Mouse (Mus musculus): ENCODE data around the gene Fdxacb1.

The Fdxacb1 gene

DNA sequence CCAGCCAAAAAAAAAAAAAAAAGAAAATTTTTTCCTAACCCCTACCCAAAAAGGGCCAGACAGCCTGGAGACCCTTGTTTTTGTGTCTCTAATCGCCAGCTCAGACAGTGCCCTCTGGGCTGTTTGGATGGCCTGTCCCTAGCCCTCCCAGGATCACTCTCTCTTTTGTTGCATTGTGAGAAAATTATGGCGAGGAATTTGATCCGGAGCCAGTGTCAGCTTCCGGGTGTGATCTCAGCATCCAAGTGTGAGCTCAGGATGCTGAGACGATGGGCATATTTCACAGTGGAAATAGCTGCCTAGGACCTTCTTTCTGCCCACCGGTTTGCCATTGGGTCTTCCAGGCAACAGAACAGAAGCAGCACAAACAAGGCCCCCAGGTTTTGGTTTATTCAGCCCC lies 17.3 kb upstream of the Fdxacb1 start:
- DNase-seq (ENCODE audit: low spot score), result no peak

DNA sequence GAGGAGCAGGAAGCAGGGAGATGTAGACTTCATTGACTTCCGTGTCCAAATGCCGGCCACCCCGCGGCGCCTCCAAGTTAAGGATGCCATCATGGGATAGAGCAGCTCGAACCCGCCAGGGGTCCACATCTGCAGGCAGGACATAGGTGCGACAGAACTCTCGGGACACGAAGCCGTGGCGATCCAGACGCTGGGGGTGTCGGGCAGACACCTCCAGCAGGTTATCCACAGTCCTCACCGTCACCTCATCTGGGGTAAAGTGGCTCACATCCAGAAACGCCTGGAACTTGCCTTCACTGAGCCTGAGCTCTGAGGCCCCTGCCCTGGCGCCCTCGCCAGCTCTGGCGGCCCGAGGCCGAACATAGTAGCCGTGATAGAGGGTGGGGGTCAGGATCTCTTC lies 16.7 kb upstream of the Fdxacb1 start, which contains the start of gene Cryab:
TSS of gene Cryab (plus strand) at position 3 of the 400 bp plus-strand sequence.
- no peak for DNase-seq (ENCODE audit: low spot score)

- no peak for DNase-seq (ENCODE audit: low spot score)
Measured at GRCm38 (mm10) chr9:50752054-50752602, 15.9 kb upstream of the Fdxacb1 start, which contains the start of gene Hspb2. Gene Hspb2 (minus strand): TSS chr9:50752354.

DNA sequence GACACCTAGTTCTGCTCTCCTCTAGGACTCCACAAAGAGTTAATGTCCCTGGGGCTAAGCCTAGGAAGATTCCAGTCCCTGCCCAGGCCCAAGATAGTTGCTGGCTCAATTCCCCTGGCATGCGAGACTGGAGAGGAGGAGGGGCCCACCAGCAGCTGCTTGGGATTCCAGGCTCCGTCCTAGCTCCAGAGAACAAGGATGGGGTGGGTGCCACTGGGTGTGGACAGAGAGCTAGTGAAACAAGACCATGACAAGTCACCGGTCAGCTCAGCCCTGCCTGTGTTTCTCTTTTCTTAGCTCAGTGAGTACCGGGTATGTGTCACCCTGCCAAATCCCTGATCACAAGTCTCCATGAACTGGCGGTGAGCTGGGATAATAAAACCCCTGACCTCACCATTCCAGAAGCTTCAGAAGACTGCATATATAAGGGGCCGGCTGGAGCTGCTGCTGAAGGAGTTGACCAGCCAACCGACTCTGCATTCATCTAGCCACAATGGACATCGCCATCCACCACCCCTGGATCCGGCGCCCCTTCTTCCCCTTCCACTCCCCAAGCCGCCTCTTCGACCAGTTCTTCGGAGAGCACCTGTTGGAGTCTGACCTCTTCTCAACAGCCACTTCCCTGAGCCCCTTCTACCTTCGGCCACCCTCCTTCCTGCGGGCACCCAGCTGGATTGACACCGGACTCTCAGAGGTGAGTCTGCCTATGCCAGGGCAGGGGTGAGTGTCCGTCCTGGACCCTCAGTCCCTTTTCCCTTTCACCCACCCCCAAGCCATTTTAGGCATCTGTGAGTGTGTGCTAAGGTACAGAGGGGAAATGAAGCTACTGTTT lies 15.0 kb upstream of the Fdxacb1 start:
- DNase-seq (ENCODE audit: low spot score), result peak; percentile 61

GRCm38 (mm10) chr9:50753947-50754346 lies 14.1 kb upstream of the Fdxacb1 start:
- no peak for DNase-seq (ENCODE audit: low spot score)

DNA sequence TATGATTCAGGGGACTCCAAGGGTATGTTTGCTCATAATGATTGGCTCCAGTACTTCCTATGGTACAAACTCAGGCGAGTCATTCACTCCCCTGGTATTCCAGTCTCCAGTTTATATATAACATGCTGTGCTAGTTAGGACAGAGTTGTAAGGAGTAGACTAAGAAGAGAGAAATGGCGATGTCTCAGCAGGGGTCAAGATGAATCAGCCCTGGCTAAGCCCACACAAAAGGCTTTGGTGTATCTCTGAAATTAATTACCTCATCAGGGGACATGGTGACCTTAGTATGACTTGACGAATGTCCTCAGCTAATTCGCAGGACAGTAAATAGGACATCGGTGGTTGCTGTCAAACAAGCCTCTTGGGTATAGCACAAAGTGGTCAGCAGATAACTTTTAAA lies 11.3 kb upstream of the Fdxacb1 start:
- no peak for DNase-seq (ENCODE audit: low spot score)

DNA sequence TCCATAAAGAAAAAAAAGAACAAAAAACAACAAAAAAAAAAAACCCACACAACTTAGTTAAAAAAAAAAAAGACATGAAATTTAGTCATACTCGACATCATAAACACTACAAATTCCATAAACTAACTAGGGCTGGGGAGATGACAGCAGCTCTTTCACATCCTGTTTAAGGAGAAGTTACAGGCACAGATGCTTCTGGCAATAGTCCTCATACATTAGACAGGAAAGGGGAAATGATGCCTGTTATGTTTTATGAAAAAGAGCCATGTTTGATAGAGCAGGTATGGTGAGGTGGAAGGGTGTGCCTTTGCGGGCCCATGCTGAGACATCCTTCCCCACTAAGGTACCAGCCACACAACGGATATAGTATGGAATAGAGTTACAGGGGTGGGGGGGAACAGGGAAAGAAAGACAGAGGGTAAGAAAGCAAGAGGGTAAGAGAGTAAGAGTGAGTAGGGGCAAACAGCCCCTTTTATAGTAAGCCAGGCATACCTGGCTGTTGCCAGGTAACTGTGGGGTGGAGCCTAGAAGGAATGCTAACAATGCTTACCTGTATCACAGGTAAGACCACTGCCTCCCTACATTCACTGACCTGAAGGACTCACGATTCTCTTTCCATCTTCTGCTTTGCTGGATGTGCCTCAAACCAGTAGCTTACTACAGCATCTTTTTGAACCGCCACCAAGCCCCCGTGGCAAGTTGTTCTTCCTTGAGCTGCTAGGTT lies 6.4 kb upstream of the Fdxacb1 start:
- DNase-seq (ENCODE audit: low spot score), result no peak

- DNase-seq (ENCODE audit: low spot score), result no peak
Measured at GRCm38 (mm10) chr9:50763331-50763730, 4.7 kb upstream of the Fdxacb1 start.

GRCm38 (mm10) chr9:50767531-50768106 lies 417 bp upstream of the Fdxacb1 start:
- DNase-seq (ENCODE audit: low spot score), result no peak

- no peak for DNase-seq (ENCODE audit: low spot score)
Measured at GRCm38 (mm10) chr9:50770011-50770410, 2.0 kb downstream of the Fdxacb1 start.

DNA sequence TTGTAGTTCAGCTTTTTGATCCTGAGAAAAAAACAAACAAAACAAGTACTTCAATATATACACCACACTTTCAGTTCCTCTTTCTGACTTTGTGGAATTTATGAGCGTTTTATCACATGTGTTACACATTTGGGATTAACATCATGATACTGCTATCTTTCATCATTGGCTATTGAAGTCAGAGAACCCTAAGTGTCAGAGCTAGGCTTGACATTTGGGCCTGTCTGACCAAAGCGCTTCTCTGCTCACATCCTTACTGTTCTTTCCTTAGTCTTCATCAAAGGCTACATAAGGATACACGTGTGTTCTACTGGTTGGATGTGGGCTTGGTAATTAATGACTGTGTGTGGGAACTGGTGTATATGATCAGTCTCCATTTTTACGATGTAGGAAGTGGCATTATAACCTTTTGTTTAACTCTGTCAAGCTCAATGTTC lies 6.0 kb downstream of the Fdxacb1 start:
- DNase-seq (ENCODE audit: low spot score), result no peak

DNA sequence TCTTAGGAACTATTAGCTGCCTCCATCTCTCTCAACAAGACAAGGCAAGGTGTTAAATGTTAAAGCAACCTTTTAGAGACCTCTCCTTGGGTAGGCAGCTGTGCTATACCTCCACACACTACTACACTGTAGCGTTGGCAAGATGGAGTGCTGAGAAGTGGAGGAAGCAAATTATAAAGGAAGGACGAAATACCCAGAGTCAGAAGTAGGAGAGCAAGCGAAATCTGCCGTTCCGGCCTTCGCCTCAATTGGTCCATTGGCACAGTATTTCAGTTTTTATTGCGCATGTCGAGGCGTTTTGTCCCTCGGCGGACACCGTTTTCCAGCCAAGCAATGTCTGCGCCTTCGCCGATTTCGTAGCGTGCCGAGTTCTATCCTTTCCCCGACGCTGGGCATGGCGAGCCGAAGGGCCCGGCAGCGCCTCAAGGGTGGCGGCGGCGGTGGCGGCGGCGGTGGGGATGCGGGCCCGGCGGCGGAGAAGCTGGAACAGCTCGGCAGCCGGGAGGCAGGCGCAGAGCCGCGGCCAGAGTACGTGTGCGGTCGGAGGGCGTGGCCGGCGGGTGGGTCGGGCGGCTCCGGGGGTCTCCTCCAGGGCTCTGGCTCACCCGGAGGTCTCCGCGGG lies 7.1 kb downstream of the Fdxacb1 start, which contains the start of the genes Alg9 and 1110032A03Rik:
TSS of gene Alg9 (plus strand) at position 29 of the 622 bp plus-strand sequence.
TSS of gene 1110032A03Rik (minus strand) at position 530 of the 622 bp plus-strand sequence.
- DNase-seq (ENCODE audit: low spot score), result peak; percentile 72

GRCm38 (mm10) chr9:50775662-50776126 lies 7.7 kb downstream of the Fdxacb1 start:
- no peak for DNase-seq (ENCODE audit: low spot score)

GRCm38 (mm10) chr9:50776162-50776760 lies 8.2 kb downstream of the Fdxacb1 start:
- no peak for DNase-seq (ENCODE audit: low spot score)

GRCm38 (mm10) chr9:50782155-50782554 lies 14.1 kb downstream of the Fdxacb1 start:
- DNase-seq (ENCODE audit: low spot score), result no peak

GRCm38 (mm10) chr9:50795266-50795665 lies 27.2 kb downstream of the Fdxacb1 start:
- no peak for DNase-seq (ENCODE audit: low spot score)

- DNase-seq (ENCODE audit: low spot score), result no peak
Measured at GRCm38 (mm10) chr9:50796776-50797175, 28.7 kb downstream of the Fdxacb1 start.

- no peak for DNase-seq (ENCODE audit: low spot score)
Measured at GRCm38 (mm10) chr9:50797641-50798040, 29.6 kb downstream of the Fdxacb1 start.

DNA sequence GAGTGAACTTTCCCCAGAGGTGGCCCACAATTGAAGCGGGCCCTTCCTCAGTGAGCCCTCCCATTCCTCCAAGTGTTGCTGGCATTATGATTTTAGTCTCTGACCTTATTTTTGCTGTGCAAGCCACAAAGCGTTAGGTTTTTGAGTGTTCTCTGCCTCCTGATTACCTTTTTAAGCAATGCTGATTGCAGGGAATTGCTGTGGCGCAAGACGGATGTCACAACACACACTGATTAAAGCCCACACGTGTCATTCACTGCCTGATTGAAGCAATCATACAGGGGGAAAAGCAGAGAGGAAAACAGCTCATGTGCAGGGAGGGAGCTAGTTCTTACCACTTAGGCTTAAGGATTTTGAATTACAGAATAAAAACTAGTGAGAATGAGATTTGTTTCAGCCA lies 30.3 kb downstream of the Fdxacb1 start:
- no peak for DNase-seq (ENCODE audit: low spot score)

DNA sequence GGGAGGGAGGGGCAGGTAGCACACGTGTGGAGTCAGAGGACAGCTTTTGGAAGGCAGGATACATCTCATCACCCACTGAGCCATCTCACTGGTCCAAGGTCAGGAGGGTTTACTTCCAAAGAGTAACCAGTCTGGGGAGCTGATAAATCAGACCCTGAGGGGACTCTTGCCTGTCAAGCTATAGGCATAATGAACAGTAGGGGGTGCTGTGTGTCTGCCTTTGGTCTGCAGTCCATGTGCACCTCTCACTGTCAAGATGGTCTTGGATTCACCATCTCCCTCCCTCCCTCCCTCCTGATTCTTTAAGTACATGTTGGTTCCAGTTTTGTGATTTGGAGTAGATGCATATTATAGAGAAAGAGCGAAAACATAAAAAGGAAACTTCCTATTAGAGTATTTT lies 32.9 kb downstream of the Fdxacb1 start:
- DNase-seq (ENCODE audit: low spot score), result no peak

DNA sequence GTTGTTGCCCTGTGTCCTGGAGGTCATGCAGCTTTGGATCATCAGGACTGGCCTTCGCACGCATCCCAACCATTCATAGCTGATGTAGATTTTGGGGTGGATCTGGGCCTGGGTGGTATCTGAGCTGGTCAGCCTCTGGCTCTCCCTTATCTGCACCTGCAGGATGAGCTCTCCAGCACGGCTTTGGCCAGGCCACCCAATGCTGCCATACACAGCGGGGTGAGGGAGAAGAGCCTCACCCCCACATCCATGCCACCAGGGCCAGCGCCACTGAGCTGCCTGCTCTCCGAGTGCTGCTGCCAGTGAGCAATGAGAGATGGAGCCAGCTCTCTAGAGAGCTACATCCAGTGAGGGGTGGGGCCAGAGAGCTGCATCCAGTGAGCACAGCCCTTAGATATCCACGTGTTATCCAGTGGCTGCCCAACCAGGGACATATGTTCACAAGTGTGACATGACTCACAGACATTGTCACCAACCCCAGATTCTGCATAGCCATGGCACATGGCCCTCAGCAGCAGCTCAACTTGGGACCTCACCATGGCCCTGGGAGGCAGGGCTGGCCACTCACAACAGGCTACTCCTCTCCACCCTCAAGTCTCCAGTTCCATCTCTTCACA lies 35.1 kb downstream of the Fdxacb1 start:
- DNase-seq (ENCODE audit: low spot score), result no peak
